Mouse (Mus musculus): ENCODE measurements around the gene Hist1h2ae. TPM values are rescaled to one million over a fixed set of nuclear protein-coding genes. Genes with fewer than 3 reads are reported as not detected.
"Not testable (repeated sequence)": the region's sequence is repeated elsewhere in the genome, so short reads cannot be mapped to it uniquely, and the experiment has no call there.

Hist1h2ae gene
- total RNA-seq, 2 experiments from 2014 or later = 2.9 to 3.8 TPM

DNA sequence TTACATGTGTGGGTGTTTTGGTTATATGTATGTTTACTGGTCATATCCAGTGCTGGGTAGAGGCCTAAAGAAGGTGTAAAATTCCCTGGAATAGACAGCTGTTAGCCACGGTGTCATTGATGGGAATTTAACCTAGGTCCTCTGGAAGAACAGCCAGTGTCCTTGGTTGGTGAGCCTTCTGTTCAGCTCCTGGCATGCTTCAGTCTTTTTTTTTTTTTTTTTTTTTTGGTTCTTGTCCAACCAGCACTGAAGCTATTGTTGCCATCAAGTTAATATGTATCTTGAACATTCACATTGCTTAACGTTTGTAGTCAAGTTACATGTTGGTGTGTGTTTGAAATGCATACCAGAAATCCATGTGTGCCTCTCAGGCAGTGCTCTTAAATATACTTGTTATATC is 6.5 kb downstream of the Hist1h2ae start:
- DNase-seq (ENCODE audit: low spot score in 2 of 2) = no peak

DNA sequence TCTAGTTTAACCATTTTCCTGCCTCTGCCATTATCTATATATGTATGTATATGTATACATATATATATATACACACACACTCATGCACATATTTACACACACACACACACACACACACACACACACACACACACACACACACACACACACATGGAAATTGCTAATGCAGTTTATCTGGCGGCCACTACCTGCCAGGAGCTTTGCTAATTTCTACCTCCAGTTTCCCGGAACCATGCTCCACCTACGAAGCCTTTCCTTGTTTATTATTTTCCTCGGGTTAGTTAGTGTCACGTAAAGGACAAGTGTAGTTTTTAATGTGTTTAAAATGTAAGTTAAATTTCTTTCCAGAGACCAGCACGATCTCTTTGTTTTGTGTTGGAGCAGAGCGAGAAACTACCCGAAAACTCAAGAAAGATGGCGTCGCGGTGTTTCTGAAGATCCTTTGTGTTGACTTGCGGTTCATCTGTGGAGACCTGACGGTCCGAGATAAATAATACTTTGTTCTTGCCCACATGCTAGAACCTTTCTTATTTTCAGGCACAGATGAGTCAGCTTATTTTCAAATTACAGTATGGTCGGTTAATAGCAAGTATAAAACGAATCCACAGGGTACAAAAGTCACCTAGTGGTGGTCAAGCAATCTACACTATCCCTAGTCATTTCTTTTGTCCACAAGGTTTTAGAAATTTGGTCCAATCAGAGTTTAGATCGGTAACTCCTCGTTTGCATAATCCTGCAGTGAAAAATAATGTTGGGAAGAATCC is 8.1 kb downstream of the Hist1h2ae start:
- DNase-seq (ENCODE audit: low spot score in 2 of 2) = no peak

DNA sequence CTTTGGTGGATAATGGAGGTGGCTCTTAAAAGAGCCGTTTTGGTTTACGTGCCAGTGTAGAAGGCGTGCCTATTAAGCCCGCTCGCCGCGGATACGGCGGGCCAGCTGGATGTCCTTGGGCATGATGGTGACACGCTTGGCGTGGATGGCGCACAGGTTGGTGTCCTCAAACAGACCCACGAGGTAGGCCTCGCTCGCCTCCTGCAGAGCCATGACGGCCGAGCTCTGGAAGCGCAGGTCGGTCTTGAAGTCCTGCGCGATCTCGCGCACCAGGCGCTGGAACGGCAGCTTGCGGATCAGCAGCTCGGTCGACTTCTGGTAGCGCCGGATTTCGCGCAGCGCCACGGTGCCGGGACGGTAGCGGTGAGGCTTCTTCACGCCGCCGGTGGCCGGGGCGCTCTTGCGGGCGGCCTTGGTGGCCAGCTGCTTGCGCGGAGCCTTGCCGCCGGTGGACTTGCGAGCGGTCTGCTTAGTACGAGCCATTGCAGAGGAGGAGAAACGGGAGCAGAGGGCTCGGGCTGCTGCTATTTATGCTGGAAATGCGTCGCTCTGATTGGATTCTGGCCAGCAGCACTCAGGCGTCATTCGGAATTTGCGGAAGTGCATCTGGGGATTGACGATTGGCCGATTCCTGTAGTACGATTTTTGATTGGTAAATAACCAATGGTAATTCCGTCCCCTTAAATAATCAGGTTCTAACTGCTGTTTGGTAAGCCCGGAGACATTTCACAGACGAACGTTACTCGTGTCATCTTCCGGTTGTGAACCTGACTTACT is 8.9 kb downstream of the Hist1h2ae start, which contains the start of gene Hist1h3e:
TSS of gene Hist1h3e (minus strand) at position 487 of the 777 bp plus-strand sequence.
- peak; percentile 81 to 86 for DNase-seq (ENCODE audit: low spot score in 2 of 2)

DNA sequence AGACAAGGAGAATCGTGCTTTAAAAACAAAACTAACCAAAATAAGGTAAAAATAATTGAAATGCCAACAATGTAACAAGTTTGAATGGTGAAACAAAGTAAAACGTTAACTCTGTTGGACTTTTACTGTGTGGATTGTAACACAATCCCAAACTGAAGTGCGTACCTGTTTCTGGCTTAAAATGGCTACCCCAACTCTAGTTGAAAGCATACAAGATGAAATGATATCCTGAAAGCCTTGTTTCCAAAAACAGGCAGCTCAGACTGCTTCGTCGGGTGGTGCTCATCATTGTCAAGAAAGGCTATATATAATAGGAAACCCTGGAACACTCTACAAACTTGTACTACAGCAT is 9.5 kb downstream of the Hist1h2ae start:
- DNase-seq (ENCODE audit: low spot score in 2 of 2) = not testable (repeated sequence)

DNA sequence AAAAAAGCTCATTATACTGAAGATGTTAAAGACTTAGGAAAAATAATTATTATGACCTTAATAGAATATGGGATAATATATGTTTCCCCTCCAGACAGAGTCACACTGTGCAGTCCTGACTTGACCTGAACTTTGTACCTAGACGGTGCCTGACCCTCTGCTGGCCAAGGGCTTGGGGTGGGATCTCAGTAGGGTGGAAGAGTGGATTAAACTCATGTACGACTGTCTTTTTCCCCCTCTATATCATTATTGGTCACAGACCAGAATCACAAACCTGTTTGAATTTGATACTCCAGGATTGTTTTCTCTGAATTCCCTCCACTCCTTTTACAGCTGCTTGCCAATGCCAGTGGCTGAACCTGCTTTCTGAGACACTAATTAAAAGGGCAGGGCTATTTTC is 10.3 kb downstream of the Hist1h2ae start:
- DNase-seq (ENCODE audit: low spot score in 2 of 2) = not testable (repeated sequence)

DNA sequence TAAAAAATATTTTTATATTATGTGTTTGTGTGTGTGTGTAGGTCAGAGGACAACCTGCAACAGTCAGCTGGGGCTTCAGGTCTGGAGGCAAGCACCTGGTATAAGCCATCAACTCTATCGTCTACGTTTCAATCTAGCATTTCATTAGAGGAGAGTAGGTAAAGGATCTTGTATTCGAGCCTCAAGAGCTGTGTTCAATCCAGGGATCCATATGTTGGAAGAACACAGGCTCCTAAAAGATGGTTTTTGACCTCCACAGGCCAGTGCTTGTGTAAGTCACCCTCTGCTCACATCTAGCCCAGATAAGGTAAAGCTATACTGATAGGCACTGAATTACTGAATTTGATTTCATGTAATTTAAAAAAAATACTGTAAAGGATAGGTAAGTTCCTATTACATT is 14.1 kb downstream of the Hist1h2ae start:
- DNase-seq (ENCODE audit: low spot score in 2 of 2) = no peak

DNA sequence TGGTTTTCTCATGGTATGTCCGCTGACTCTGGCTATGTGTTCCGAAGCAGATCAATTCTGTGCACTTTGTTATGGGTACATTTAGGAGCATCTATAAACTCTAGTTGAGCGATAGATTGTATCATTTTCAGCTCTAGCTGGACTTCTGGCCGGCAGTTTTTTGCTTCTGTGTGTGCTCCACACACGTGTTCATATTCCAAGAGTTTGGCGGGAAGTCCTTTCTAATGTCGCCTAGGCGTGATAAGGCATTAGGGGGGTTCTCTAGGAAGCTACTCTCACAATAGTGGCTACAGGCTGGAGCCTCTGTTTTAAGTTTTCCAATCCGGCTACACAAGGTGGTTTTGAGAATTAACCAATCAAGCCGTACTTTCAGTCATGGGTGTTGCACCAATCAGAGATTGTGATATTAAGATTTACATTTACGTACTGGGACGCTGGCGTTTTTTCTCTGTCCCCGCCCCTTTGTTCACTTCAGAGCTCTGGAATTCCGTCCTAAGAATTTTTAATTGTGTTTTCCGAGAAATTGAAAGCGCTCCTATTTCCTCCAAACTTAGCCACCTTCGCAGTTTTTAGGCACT is 15.1 kb downstream of the Hist1h2ae start:
- DNase-seq (ENCODE audit: low spot score in 2 of 2) = peak; percentile 33 to 52

DNA sequence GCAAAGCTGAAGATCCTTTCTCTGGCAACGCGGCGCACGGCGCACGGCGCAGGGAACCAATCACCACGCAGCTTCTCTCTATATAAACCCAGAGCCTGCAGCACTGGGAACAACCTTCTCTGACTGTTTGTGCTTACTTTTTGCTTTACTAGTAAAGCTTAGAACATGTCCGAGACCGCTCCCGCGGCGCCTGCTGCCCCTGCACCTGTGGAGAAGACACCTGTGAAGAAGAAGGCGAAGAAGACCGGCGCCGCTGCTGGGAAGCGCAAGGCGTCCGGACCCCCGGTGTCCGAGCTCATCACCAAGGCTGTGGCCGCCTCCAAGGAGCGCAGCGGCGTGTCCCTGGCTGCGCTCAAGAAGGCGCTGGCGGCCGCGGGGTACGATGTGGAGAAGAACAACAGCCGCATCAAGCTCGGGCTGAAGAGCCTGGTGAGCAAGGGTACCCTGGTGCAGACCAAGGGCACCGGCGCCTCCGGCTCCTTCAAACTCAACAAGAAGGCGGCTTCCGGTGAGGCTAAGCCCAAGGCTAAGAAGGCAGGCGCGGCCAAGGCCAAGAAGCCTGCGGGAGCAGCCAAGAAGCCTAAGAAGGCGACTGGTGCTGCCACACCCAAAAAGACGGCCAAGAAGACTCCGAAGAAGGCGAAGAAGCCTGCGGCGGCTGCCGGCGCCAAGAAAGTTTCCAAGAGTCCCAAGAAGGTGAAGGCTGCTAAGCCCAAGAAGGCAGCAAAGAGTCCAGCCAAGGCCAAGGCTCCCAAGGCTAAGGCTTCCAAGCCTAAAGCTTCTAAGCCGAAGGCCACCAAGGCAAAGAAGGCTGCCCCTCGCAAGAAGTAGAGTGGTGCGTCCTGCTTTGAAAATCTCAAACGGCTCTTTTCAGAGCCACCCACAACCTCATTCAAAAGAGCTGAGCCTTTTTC is 15.8 kb downstream of the Hist1h2ae start:
- peak in 1 of 2 experiments; percentile 42 for DNase-seq (ENCODE audit: low spot score in 2 of 2)

DNA sequence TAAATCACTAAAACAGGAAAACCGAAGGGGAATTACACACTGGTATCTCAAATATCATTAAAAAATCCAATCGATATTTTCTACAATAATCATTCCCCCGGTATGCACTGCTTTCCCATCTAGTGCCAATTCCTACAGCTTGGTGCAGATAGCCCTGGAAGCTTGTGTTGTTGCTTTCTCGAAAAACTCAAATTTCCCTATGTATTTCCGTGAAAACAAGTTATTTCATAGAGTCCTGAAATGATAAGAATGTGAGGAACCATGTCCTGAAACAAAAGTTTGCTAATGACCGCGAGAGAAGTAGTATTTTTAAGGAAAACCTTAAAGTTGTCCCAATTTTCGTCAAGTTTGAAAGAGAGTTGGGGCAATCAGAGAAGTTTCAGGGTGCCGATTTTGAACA is 16.6 kb downstream of the Hist1h2ae start:
- DNase-seq (ENCODE audit: low spot score in 2 of 2) = no peak

DNA sequence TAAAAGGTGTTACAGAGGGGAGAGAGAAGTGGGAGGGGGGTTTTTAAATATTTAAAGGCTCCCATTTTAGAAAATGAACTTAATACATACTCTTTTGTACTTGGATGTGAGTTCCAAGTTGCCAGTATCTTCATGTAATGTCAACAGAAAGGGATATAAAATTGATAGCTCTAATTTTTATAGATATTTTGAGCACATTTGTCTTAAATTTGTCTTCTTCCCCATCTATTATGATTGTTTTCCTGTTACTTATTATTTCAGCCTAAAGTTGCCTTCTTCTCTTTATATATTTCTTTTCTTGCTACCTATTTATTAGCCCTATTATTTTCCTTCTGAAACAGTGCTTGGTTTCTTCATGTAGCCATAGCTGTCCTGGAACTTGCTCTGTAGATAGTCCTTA is 18.1 kb downstream of the Hist1h2ae start, which contains the start of gene Hist1h1d:
TSS of gene Hist1h1d (plus strand) at position 301 of the 400 bp plus-strand sequence.
- DNase-seq (ENCODE audit: low spot score in 2 of 2) = no peak

DNA sequence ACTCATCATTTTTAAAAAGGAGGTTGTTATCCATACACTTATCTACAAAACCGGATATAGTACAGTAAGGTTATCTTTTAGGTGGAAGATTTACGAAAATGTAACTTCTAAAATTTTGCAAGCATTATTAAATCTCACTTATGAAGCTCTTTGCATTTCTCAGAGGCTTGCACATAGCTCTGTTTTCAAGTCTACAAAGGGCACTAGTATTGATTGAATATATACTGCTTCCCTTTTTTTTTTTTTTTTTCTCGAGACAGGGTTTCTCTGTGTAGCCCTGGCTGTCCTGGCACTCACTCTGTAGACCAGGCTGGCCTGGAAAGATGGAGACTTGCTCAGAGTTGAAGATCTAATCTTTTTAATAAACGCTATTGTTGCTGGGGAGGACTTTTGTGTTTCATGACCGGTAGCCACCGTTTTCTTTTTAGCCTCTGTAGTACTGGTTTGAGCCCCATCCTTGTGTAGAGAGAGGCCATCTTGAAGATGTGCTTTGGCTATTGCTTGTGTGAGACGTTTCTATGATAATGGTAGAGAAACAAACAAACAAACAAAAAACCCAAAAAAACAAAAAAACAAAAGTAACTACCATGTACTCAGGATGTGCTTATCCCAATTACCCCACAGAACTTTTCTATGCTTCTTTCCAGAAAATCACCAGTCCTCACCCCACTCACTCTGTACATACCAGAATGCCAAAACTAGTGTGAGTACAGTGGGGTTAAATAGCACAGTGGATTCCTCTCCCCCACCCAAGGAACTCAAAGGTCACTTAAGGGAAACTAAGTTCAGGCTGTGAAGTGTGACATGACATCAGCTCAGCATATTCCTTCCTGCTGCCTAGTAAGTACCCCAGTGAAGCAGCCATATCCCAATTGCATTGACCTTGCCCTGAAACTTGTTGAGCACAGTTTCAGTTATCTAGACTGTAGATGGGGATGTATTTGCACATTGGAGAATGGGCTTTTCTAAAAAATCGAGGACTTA is 18.8 kb downstream of the Hist1h2ae start:
- DNase-seq (ENCODE audit: low spot score in 2 of 2) = no peak

DNA sequence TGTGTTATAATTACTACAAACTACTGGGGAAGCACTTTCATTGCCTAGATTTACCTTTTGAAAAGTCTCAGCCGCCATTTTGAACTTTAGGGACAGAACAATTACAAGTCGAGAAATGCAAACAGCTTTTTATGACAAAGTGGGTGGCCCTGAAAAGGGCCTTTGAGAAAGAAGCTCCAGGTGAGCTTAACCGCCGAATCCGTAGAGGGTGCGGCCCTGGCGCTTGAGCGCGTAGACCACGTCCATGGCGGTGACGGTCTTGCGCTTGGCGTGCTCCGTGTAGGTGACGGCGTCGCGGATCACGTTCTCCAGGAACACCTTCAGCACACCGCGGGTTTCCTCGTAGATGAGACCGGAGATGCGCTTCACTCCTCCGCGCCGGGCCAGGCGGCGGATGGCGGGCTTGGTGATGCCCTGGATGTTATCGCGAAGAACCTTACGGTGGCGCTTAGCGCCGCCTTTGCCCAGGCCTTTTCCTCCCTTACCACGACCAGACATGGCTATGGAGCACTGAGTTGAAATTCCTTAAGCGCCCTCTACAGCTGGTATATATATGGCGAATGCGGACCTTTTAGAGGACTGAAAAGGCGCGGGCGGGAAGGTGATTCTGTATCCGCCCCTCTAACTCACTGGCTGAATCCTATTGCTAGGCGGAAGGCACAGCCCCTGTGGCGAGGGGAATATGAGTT is 19.7 kb downstream of the Hist1h2ae start, which contains the start of gene Hist1h4f:
TSS of gene Hist1h4f (minus strand) at position 503 of the 689 bp plus-strand sequence.
- peak; percentile 58 to 61 for DNase-seq (ENCODE audit: low spot score in 2 of 2)

DNA sequence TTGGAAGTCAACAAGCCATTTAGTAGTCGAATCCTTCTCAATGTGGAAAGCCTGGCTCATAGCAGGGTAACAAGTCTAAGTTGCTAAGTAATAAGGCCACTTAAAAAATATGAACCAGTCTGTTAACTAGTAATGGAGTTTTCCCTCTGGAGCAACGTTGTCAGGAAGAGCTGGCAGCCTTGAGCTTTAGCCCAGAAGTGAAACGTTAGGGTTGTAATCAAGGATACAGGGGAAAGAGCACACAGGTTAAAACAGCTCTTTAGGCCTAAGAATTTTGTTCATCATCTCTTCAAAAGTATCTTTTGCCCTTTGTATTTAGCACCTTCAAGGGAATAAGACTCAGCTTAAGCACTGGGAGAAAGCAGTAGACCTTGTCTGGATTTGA is 20.3 kb downstream of the Hist1h2ae start:
- no peak for DNase-seq (ENCODE audit: low spot score in 2 of 2)

DNA sequence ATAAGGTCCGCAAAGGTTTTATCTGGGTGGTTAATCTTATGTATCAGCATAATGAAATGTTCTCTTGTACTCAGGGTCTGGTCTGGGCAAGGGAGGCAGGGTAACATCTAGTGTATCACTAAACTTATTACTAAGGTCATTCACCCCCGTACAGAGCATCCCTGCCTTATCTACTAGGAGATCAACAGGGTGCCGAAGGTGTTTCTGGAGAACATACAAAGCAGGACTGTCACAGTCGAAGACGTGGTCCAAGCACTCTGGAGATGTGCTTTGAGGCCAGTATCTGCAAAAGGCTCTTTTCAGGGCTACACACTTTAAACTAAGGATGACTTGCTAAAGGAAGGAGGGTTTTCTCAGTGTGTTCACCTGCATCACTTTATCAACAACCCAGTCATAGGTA is 24.3 kb downstream of the Hist1h2ae start:
- no peak for DNase-seq (ENCODE audit: low spot score in 2 of 2)

DNA sequence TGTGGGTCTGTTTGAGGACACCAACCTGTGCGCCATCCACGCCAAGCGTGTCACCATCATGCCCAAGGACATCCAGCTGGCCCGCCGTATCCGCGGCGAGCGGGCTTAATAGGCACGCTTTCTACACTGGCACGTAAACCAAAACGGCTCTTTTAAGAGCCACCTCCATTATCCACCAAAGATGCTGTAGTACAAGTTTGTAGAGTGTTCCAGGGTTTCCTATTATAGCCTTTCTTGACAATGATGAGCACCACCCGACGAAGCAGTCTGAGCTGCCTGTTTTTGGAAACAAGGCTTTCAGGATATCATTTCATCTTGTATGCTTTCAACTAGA is 26.3 kb downstream of the Hist1h2ae start:
- not testable (repeated sequence) for DNase-seq (ENCODE audit: low spot score in 2 of 2)

DNA sequence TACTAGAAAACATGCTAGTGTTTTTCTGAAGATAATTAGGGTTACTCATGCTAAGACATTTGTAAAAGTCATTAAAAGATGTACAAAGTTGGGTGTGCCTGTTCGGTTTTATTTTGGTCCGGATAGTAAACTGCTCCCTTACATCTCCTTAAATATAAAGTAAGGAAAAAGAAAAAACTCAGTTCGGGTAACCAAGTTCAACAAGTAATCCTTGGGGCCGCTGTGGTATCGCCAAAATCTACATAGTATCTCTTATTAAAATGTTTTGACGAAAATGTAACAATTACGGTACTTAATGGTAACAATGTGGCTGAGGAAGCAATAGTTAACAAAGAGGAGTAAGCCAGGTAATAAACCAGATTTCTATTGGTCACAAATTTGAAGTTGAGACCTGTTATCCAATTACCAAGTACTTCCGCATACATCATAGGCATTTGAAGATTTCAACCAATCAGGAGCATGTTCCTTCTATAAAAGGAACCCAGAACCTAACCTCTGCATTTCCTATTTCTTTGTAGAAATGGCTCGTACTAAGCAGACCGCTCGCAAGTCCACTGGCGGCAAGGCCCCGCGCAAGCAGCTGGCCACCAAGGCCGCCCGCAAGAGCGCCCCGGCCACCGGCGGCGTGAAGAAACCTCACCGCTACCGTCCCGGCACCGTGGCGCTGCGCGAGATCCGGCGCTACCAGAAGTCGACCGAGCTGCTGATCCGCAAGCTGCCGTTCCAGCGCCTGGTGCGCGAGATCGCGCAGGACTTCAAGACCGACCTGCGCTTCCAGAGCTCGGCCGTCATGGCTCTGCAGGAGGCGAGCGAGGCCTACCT is 26.8 kb downstream of the Hist1h2ae start, which contains the start of gene Hist1h3f:
TSS of gene Hist1h3f (plus strand) at position 88 of the 822 bp plus-strand sequence.
- DNase-seq (ENCODE audit: low spot score in 2 of 2) = peak; percentile 46 to 59

DNA sequence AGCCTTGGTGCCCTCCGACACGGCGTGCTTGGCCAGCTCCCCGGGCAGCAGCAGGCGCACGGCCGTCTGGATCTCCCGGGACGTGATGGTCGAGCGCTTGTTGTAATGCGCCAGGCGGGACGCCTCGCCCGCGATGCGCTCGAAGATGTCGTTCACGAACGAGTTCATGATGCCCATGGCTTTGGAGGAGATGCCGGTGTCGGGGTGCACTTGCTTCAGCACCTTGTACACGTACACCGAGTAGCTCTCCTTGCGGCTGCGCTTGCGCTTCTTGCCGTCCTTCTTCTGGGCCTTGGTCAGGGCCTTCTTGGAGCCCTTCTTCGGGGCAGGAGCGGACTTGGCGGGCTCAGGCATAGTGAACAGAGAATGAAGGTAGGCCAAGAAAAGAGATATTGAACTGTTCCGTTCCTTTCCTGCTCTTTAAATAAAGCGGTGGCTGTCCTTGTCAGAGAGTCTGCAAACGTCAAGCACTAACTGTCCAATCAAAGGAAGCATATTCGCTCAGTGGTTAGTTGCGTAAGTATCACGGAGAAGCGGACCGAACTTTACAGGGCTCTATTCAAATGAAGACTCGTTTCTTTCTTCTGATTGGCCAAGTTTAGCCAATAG is 27.9 kb downstream of the Hist1h2ae start, which contains the start of gene Hist1h2bh:
TSS of gene Hist1h2bh (minus strand) at position 394 of the 609 bp plus-strand sequence.
- peak; percentile 39 to 56 for DNase-seq (ENCODE audit: low spot score in 2 of 2)

Measured in adrenal gland, adult 18-20 months (tissue).